Mouse (Mus musculus) ES-Bruce4 (cell line): ENCODE measurements around the gene Tmem169.
"Not testable (repeated sequence)": the region's sequence is repeated elsewhere in the genome, so short reads cannot be mapped to it uniquely, and the experiment has no call there.

Experiments
- EP300 ChIP-seq: IDR thresholded peaks from 2 replicates; pipeline ENCODE4 v1.6.1; 2011; ENCODE audit warnings: low read depth, low read length; ENCODE audit not compliant: insufficient read depth
- POLR2A ChIP-seq: IDR thresholded peaks from one replicate; pipeline ENCODE4 v1.8.1; 2011; ENCODE audit warnings: low read length; ENCODE audit not compliant: insufficient read depth

GRCm38 (mm10) chr1:72239113-72239512 lies 45.1 kb upstream of the Tmem169 start:
- TF ChIP-seq EP300, POLR2A: not testable (repeated sequence)
